Mouse (Mus musculus) T-cell, adult 66 days (primary cell): Measurements from ENCODE around the gene Lbhd1. TPM values are rescaled to one million over a fixed set of nuclear protein-coding genes. Genes with fewer than 3 reads are reported as not detected.

Experiments
- total RNA-seq, 2 experiments: library from RNA; stranded (reverse); gene quantifications; 3 replicates in 1 of 2; 4 replicates in 1 of 2; pipeline ENCODE4 v1.2.4; 2023

The Lbhd1 gene
- 10 to 100 TPM; 13.4 to 24.7 TPM for total RNA-seq

GRCm38 (mm10) chr19:8883616-8884015 lies at the start of gene Lbhd1, which contains the start of gene Gm49403:
Gene Lbhd1, plus strand, starts transcription at chr19:8883732.
Gene Gm49403, plus strand, starts transcription at chr19:8883930.

GRCm38 (mm10) chr19:8837251-8837791 lies 46.2 kb upstream of the Lbhd1 start, which contains the start of gene Bscl2:
Gene Bscl2, plus strand, starts transcription at chr19:8837467.

DNA sequence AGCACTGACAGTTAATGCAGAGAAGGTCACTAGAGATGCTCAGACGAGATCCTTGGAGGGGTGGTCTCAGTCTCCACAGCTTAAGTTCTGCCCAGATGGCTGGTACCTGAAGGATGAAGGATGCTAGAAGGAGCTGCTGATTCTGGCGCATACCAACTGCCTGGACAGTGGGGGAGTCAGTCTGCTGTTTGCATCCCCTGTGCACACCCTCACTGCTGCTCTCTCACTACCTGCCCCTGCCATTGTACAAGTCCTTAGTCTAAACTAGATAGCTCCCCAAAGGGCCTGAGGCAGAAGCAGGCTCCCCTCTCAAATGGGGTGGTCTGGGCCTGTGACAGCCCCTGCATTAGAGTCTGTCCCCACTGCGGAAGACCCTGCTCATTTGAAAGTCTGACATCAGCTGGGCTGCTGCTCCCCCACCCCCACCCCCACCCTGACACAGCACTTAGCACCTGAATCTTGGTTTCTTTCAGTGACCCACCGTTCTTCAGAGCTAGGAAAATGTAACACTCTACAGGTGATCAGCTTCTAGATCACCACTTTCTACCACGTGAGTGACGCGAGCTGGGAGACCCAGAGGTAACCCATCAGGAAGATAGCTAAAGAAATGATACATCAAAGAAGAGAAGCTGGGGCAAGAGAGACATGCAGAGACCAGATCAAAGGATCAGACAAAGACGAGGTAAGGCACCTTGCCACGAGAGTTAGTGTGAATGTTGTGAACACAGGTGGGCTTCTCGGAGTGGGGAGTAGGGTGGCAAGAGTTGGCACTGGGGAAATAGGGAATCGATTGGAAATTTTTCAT lies 44.2 kb upstream of the Lbhd1 start, which contains the start of gene Gng3:
Gene Gng3 (minus strand): TSS at position 92 of the 805 bp plus-strand sequence.

DNA sequence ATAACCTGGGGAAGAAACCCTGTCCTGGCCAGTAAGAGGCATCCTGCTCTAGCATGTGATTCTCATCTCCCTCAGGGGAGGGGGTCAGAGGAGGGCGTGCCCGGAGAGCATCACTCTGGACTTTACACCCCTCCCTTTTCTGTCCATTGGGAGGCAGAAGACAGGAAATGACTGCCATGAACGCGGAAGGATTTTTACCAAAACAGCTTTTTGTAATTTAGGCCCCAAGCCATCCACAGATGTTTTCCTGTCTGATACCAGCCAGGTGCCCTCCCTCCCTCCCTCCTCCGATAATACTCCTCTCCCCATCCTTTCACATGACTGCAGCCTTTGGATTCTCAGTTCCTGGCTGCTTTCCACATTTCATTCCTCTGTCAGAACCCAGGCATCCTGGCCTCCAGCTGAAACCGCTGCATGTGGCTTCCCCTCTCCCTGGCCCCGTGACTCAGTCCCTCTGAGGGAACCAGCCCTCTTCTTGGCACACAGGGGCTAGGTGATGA lies 33.1 kb upstream of the Lbhd1 start, which contains the start of gene Lrrn4cl:
Gene Lrrn4cl (plus strand): TSS at position 367 of the 500 bp plus-strand sequence.

DNA sequence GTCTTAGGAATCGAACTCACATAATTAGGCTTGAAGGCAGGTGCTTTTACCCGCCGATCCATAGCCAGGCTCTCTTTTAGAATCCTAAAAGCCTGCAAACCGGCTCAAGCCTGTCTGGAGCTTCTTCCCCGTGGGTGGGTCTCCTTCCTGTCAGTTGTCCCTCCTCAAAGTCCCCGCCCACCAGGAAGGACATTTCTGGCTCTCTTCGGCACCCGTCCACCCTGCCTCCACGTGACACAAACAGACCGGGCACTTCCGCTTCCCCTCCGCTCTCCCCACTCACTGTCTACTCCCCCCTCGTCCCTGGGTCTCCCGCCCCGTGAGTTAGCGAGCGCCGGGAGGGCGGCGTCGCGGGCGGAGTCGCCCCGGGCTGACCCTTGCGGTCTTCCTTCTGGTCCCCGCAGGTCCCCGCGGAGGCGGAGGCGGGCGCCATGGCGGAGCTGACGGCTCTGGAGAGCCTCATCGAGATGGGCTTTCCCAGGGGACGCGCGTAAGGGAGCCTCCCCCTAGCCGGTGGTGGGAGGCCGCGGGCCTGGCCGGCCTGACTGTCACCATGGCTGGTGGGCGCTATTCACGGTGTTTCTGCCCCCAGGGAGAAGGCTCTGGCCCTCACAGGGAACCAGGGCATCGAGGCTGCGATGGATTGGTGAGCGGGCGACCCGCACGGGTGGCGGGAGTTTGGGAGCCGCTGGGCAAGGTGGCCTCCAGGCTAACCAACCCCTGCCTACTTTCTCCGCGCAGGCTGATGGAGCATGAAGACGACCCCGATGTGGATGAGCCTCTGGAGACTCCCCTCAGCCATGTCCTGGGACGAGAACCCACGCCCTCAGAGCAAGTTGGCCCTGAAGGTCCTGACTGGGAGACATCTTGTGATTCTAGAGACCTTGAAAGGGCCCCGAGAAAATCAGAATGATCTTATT lies 12.0 kb upstream of the Lbhd1 start, which contains the start of gene Ubxn1:
Gene Ubxn1 (plus strand): TSS at position 230 of the 920 bp plus-strand sequence.

DNA sequence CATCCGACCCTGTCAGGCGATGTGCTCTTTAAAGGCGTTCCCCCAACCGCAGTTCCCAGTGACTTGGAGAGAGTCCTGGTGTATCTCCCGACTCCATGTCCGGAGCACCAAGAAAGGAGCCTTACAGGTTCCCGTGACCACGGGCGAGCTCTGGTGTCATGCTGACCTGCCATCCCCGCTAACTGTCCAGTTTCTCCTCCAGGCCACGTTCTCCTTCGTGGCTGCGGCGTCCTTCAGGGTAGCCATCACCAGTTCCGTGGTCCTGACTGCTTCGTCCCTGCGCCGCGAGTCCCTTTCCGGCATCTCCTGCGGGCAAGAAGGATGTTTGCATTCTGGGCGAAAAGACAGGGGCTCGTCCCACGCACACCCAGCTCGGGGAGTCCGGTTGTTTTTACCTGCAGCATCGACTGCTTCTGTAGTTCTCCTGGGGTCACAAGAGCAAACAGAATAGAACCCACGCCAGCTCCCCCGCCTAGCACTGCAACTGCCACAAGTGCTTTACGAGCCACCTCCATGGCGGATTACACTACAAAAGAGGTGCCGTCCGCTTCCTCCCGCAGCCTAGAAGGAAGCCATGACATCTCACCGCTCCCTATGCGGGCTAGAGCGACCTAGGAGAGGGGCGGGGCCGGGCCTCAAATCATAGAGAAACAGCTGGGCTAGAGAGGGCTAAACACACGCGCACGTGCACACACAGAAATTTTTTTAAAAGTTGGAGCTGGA lies 3.1 kb upstream of the Lbhd1 start, which contains the start of gene Uqcc3:
Gene Uqcc3 (minus strand): TSS at position 613 of the 723 bp plus-strand sequence.

GRCm38 (mm10) chr19:8888511-8889385 lies 5.2 kb downstream of the Lbhd1 start, which contains the start of the genes 1810009A15Rik and Gm49416:
Gene 1810009A15Rik, plus strand, starts transcription at chr19:8888853.
Gene Gm49416, plus strand, starts transcription at chr19:8888926.

DNA sequence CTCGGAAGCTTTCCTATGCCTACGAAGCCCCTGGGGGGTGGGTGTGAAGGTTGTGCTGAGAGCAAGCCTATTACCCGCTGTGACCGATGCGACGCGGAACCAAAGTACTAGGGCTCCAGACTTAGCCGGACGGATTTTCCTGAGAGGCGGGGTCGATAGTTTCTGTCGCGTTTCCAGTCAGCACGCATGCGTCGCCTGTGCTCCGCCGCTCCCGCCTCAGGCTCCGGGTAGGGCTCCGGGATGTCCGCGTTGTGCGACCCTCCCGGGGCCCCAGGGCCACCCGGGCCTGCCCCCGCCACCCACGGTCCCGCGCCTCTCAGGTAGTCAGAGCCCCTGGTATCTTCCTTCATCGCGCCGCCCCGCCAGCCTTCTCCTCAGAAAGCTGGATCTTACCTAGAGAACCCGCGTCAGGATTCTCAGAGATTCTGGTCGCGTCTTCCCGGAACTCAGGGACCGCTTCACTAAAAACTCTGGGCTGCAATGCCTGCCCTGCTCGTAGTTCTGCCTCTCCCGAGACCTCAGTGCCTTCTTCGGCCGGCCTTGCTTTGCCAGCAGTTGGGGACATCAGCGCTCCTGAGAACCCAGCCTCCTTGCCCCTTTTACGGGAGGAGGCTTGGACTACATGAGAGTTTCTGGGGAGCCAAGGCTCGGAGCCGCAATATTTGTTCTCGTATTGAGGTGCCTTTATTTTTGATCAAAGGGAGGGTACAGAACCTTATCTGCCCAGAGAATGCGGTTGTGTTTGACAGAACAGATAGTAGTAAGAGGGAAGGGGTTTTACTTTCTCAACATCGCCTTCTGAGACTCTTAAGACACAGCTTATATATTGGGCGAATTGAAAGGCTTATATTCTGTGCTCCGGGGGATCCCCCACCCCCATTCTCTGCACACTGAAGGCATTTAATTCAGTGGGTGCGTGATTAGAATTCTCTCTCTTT lies 9.6 kb downstream of the Lbhd1 start, which contains the start of gene Ints5:
Gene Ints5 (plus strand): TSS at position 177 of the 938 bp plus-strand sequence.

GRCm38 (mm10) chr19:8897865-8898495 lies 14.4 kb downstream of the Lbhd1 start, which contains the start of gene Ganab:
Gene Ganab, plus strand, starts transcription at chr19:8898071.

DNA sequence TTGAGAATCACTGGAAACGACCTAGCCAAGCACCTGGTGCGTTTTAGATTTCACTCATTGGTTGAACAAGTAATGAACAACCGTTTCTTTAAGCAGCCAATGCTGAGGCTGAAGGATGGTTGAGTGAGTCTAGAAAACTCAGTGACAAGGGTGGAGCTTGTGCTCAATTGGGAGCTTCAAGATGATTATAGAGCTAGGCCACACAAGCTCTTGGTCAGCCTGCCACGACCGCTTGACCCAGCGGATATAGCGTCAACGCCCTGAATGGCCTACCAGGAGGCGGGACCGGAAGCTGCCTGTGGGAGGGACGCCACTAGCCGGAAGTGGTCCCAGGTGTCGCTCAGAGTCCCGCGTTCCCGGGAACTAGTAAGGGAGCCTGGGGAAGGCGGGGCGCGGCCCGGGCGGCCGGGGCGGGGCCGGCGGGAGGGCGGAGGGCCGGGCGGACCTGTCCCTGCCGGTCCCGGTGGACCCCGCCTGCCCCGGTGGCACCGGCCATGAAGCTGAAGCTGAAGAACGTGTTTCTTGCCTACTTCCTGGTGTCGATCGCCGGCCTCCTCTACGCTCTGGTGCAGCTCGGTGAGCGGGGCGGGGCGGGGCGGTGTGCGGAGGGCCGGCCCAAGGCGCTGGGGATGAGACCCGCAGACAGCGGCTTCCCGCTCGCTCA lies 36.7 kb downstream of the Lbhd1 start, which contains the start of gene B3gat3:
Gene B3gat3 (plus strand): TSS at position 302 of the 664 bp plus-strand sequence.

GRCm38 (mm10) chr19:8929224-8930088 lies 45.9 kb downstream of the Lbhd1 start, which contains the start of the genes Rom1 and Eml3:
Gene Rom1, minus strand, starts transcription at chr19:8929356.
Gene Eml3, plus strand, starts transcription at chr19:8929552.

DNA sequence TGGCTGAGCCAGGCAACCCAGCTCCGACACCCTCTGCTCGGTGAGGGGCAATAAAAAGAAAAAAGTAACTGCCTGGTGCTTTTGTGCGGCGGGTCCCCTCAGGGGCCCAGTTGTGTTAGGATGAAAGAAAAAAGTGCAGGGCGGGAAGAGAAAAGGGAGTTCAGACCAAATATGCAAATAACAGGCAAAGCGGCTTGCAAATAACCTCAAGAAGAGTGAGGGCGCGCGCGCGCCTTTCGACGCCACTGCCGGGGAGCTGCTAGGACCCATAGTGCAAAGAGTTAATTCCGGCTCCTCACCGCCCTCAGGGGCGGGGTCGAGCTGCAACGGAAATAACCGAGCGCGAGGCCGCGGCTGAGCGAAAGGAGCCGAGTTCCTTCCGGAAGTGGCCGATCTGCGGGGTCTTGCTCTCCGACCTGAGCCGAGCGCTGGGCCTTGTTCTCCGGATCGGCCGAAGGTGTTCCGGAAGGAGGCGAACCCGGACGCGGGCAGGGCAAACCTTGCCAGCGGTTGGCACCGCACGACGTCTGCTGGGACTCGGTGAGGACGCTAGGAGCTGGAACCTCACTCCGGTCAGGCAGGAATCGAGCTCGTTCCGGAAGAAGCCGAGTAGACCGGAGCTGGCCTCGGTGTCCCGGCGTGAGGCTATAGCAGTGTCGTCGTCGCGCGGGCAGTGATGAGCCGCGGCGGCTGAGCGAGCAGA lies 58.1 kb downstream of the Lbhd1 start, which contains the start of gene Mta2:
Gene Mta2 (plus strand): TSS at position 361 of the 703 bp plus-strand sequence.

